Mouse (Mus musculus): ENCODE data around the gene Fhdc1.

- no peak for TF ChIP-seq MYOG (IDR thresholded peaks at IDR 0.05; ENCODE audit: control insufficient read depth in 1 of 3, insufficient read depth in 1 of 3, insufficient read length in 2 of 3, low read depth in 2 of 3)
- no peak for TF ChIP-seq POLR2A (IDR thresholded peaks at IDR 0.05; ENCODE audit: insufficient read length, low read depth)
- TF ChIP-seq CEBPB (IDR thresholded peaks at IDR 0.05; ENCODE audit: insufficient read depth, poor library complexity, severe bottlenecking), result no peak
- no peak for TF ChIP-seq E2F4 (IDR thresholded peaks at IDR 0.05; ENCODE audit: insufficient read depth)
- no peak for TF ChIP-seq TCF12 (IDR thresholded peaks at IDR 0.05; ENCODE audit: insufficient read depth, poor library complexity, severe bottlenecking)
- no peak for TF ChIP-seq POLR2AphosphoS2 (IDR thresholded peaks at IDR 0.05; ENCODE audit: insufficient read length, low read depth)
- no peak for TF ChIP-seq USF1 (IDR thresholded peaks at IDR 0.05; ENCODE audit: low read depth)
Observed at GRCm38 (mm10) chr3:84409474-84409862, 70.8 kb downstream of the Fhdc1 start.
